Mouse (Mus musculus): ENCODE measurements around the gene Rpgrip1l. TPM values are rescaled to one million over a fixed set of nuclear protein-coding genes. Genes with fewer than 3 reads are reported as not detected.

Gene Rpgrip1l
- polyA plus RNA-seq, 1 experiment: 0.27 TPM

DNA sequence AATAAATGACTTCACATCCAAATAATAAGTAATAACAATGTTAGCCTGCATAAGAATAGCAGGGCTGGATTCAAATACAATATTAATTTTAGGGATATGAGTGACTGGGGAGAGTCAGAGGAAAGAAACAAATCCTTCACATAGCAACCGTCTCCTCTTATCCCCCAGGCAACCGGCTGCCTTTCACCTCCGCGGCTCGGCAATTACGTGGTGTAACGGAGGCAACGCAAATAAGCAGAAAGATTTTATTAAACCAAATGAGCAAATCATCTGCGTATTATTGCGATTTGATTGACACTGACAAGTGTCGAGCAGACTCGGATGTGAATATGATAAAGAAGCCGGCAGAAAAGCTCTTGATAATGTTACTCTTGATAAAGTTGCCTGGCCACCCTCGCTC lies 142.1 kb downstream of the Rpgrip1l start:
- no peaks in the 10 kb centered on the region for H3K36me3 ChIP-seq (replicated peaks; ENCODE audit: low read length)
- H3K4me3 ChIP-seq (replicated peaks): no peak overlapping the region
- TF ChIP-seq FLI1 (IDR thresholded peaks at IDR 0.05; ENCODE audit: low read length) (no peak), GATA1 (IDR thresholded peaks at IDR 0.05; ENCODE audit: borderline replicate concordance, low read length) (no peak)
- no peaks in the 10 kb centered on the region for H3K9me3 ChIP-seq
- H3K4me1 ChIP-seq: no peaks in the 10 kb centered on the region
- peaks cover 19% of the 10 kb centered on the region for H3K27me3 ChIP-seq (replicated peaks)

DNA sequence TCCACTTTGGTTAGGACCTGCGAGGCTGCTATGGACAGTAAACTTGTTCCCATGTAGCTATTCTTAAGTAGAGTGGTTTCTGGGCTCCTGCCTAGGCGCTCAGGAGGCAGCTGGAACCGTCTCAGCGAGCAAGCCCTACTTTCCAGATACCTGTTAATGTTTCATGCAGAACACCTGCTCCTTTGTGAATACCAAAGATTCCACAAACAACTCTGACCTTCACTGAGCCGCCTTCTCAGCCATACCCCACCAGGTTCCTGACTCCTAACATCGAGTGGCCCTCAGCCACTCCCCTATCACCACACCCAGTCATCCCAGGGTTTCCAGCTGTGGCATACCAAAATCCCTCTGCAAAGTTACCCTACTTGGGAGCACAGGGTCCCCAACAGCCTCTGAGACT lies 142.9 kb downstream of the Rpgrip1l start:
- H3K27me3 ChIP-seq (replicated peaks): peaks cover 19% of the 10 kb centered on the region
- TF ChIP-seq FLI1 (IDR thresholded peaks at IDR 0.05; ENCODE audit: low read length) (no peak), GATA1 (IDR thresholded peaks at IDR 0.05; ENCODE audit: borderline replicate concordance, low read length) (no peak)
- no peaks in the 10 kb centered on the region; the same call in 1 of the 2 replicates for H3K9me3 ChIP-seq
- H3K4me1 ChIP-seq: no peaks in the 10 kb centered on the region
- no peaks in the 10 kb centered on the region for H3K36me3 ChIP-seq (replicated peaks; ENCODE audit: low read length)
- H3K4me3 ChIP-seq (replicated peaks): no peak overlapping the region

Other genes with a start within 250 kb of the Rpgrip1l start
- gene Rbl2, start 243.2 kb downstream of the Rpgrip1l start, polyA plus RNA-seq (2012; ENCODE audit: insufficient read depth, low replicate concordance): 2.1 and 3.5 TPM in 2 replicates
- 3.2 TPM in 1 of 2 replicates, not detected in the other for gene Aktip, start 113.3 kb downstream of the Rpgrip1l start, polyA plus RNA-seq (2012; ENCODE audit: insufficient read depth, low replicate concordance)
- gene Fto, start 263 bp upstream of the Rpgrip1l start, polyA plus RNA-seq (2012; ENCODE audit: insufficient read depth, low replicate concordance): 1.5 and 9.5 TPM in 2 replicates